ENCODE assay signal across 19 mouse cellular contexts in genomic region chr14:47741046-47741445, GRCm38 (mm10).
"Had no signal": no experiment of that assay in that cellular context is flagged by ENCODE, and none has a peak within 500 bp of the region (broad histone marks: within the 10 kb centered on the region; RNA-seq: fewer than 3 reads in every experiment).

No protein-coding gene starts in this region.

- H3K9ac ChIP-seq: liver, embryonic 13.5 days; liver, embryonic 15.5 days; liver, postnatal 0 days; lung, embryonic 14.5 days; neural tube, embryonic 13.5 days; neural tube, embryonic 15.5 days; stomach, embryonic 15.5 days had no signal

- H3K27me3 ChIP-seq: liver, embryonic 13.5 days; liver, embryonic 15.5 days; megakaryocyte, embryonic 14.5 days; neural tube, embryonic 13.5 days; neural tube, embryonic 15.5 days; stomach, embryonic 15.5 days had no signal

- H3K27ac ChIP-seq: liver, embryonic 13.5 days; liver, embryonic 15.5 days; macrophage; neural tube, embryonic 13.5 days; neural tube, embryonic 15.5 days; stomach, embryonic 15.5 days; stomach, postnatal 0 days had no signal

- H3K9me3 ChIP-seq: liver, embryonic 13.5 days; liver, embryonic 15.5 days; megakaryocyte, embryonic 14.5 days; neural tube, embryonic 13.5 days; neural tube, embryonic 15.5 days; stomach, embryonic 15.5 days had no signal

- H3K4me2 ChIP-seq: liver, embryonic 13.5 days; liver, embryonic 15.5 days; lung, embryonic 14.5 days; midbrain, embryonic 11.5 days; neural tube, embryonic 13.5 days; neural tube, embryonic 15.5 days; stomach, embryonic 15.5 days had no signal

- ATAC-seq: liver, postnatal 0 days; midbrain, embryonic 16.5 days had no signal

- H3K4me3 ChIP-seq: liver, embryonic 13.5 days; liver, embryonic 15.5 days; megakaryocyte, embryonic 14.5 days; myocyte; neural tube, embryonic 13.5 days; neural tube, embryonic 15.5 days; stomach, embryonic 15.5 days had no signal

- DNase-seq: liver, embryonic 13.5 days; liver, postnatal 0 days; lung, embryonic 14.5 days; midbrain, embryonic 14.5 days; retina, postnatal 1 day; right cerebral cortex, postnatal 14 days; thymus, adult 2 months; thymus, postnatal 25 days; thymus, postnatal 4 days had no signal

- H3K4me1 ChIP-seq: liver, embryonic 15.5 days; neural tube, embryonic 15.5 days; stomach, embryonic 15.5 days had no signal
